Mouse (Mus musculus) intestine, embryonic 16.5 days (tissue): ENCODE measurements around the gene Ttc3. TPM values are rescaled to one million over a fixed set of nuclear protein-coding genes. Genes with fewer than 3 reads are reported as not detected.

Experiments
- ATAC-seq: fragments of 200-750 bp; cut with Nextera tagmentation; 2 replicates; pipeline ENCODE4 v1.8.0; 2017; ENCODE audit warnings: moderate TSS enrichment, moderate library complexity
- H3K27ac ChIP-seq: fragments of 300-500 bp; sonication (generic); 2 replicates; pipeline ENCODE4 v1.5.1; 2014; ENCODE audit warnings: mild to moderate bottlenecking, low read length
- H3K27me3 ChIP-seq: fragments of 300-500 bp; sonication (generic); replicated peaks from 2 replicates; pipeline ENCODE4 v1.6.1; 2014; ENCODE audit warnings: low read length, control low read depth, mixed read lengths; ENCODE audit not compliant: control insufficient read depth, insufficient read depth
- H3K36me3 ChIP-seq: fragments of 300-500 bp; sonication (generic); 2 replicates; pipeline ENCODE4 v1.6.1; 2014; ENCODE audit warnings: low read length, control low read depth; ENCODE audit not compliant: control insufficient read depth, insufficient read depth
- H3K4me1 ChIP-seq: fragments of 300-500 bp; sonication (generic); 2 replicates; pipeline ENCODE4 v1.6.1; 2014; ENCODE audit warnings: low read length, control low read depth, mixed read lengths; ENCODE audit not compliant: control insufficient read depth, insufficient read depth
- H3K4me2 ChIP-seq: fragments of 300-500 bp; sonication (generic); 2 replicates; pipeline ENCODE4 v1.6.1; 2014; ENCODE audit warnings: low read depth, low read length, control low read depth
- H3K4me3 ChIP-seq: fragments of 300-500 bp; sonication (generic); 2 replicates; pipeline ENCODE4 v1.5.1; 2014; ENCODE audit warnings: mild to moderate bottlenecking, low read length
- H3K9ac ChIP-seq: fragments of 300-500 bp; sonication (generic); 2 replicates; pipeline ENCODE4 v1.6.1; 2014; ENCODE audit warnings: low read depth, low read length
- H3K9me3 ChIP-seq: fragments of 300-500 bp; sonication (generic); 2 replicates; pipeline ENCODE4 v1.6.1; 2016; ENCODE audit warnings: low read length, control low read depth; ENCODE audit not compliant: control insufficient read depth
- WGBS: fragments of 180-500 bp; shearing (Covaris S2); extraction: QIAGEN DNeasy Blood & Tissue Kit; methylation state at CpG from one replicate; pipeline ENCODE4 v1.1.7; 2014; 5-methylcytosine and 5-hydroxymethylcytosine counted together
- polyA plus RNA-seq: library from polyadenylated mRNA; unstranded; fragments of >200 nt; fragmentation: Nextera tagmentation; extraction: Ambion mirVana; gene quantifications from 2 replicates; pipeline ENCODE4 v1.2.1, GENCODE M21; 2015

Gene Ttc3
- polyA plus RNA-seq, 1 experiment from 2014 or later = 128 TPM

GRCm38 (mm10) chr16:94356776-94357494, 13.5 kb upstream of the Ttc3 start:
- no peak overlapping the region for H3K27ac ChIP-seq
- H3K9me3 ChIP-seq = no peaks in the 10 kb centered on the region
- no peak overlapping the region for H3K9ac ChIP-seq
- ATAC-seq = no peak
- WGBS = 52% methylated on average over 11 of the region's 11 CpGs
- H3K4me2 ChIP-seq = no peak overlapping the region
- H3K4me1 ChIP-seq = peaks cover 3% of the 10 kb centered on the region; the same call in 1 of the 2 replicates
- no peaks in the 10 kb centered on the region for H3K36me3 ChIP-seq
- H3K4me3 ChIP-seq = no peak overlapping the region
- H3K27me3 ChIP-seq = no peaks in the 10 kb centered on the region

GRCm38 (mm10) chr16:94358091-94358490, 12.3 kb upstream of the Ttc3 start:
- WGBS = 85% methylated on average over 3 of the region's 3 CpGs
- Histone ChIP-seq H3K4me3 (no peak overlapping the region), H3K9ac (no peak overlapping the region), H3K27ac (no peak overlapping the region), H3K4me2 (no peak overlapping the region), H3K4me1 (peaks cover 3% of the 10 kb centered on the region; the same call in 1 of the 2 replicates), H3K27me3 (no peaks in the 10 kb centered on the region), H3K36me3 (no peaks in the 10 kb centered on the region), H3K9me3 (no peaks in the 10 kb centered on the region)
- no peak for ATAC-seq

GRCm38 (mm10) chr16:94360578-94361350, 9.7 kb upstream of the Ttc3 start:
- Histone ChIP-seq H3K9me3 (no peaks in the 10 kb centered on the region), H3K4me1 (no peaks in the 10 kb centered on the region), H3K27ac (no peak overlapping the region), H3K27me3 (no peaks in the 10 kb centered on the region), H3K36me3 (no peaks in the 10 kb centered on the region), H3K4me3 (no peak overlapping the region), H3K9ac (no peak overlapping the region), H3K4me2 (no peak overlapping the region)
- WGBS = 85% methylated on average over 13 of the region's 13 CpGs
- no peak for ATAC-seq

- no peak overlapping the region for H3K4me3 ChIP-seq
- H3K4me2 ChIP-seq = no peak overlapping the region
- no peak overlapping the region for H3K9ac ChIP-seq
- H3K9me3 ChIP-seq = no peaks in the 10 kb centered on the region
- H3K4me1 ChIP-seq = peaks cover 9% of the 10 kb centered on the region; the same call in 1 of the 2 replicates
- no peaks in the 10 kb centered on the region for H3K27me3 ChIP-seq
- no peak overlapping the region for H3K27ac ChIP-seq
- ATAC-seq = no peak
- WGBS = 50% methylated on average over 10 of the region's 10 CpGs
- H3K36me3 ChIP-seq = no peaks in the 10 kb centered on the region
Observed at GRCm38 (mm10) chr16:94362174-94362873, 8.1 kb upstream of the Ttc3 start.

GRCm38 (mm10) chr16:94363814-94364213, 6.6 kb upstream of the Ttc3 start:
- Histone ChIP-seq H3K27me3 (no peaks in the 10 kb centered on the region), H3K4me2 (no peak overlapping the region), H3K4me1 (peaks cover 9% of the 10 kb centered on the region; the same call in 1 of the 2 replicates), H3K9ac (no peak overlapping the region), H3K36me3 (no peaks in the 10 kb centered on the region), H3K9me3 (no peaks in the 10 kb centered on the region), H3K27ac (no peak overlapping the region), H3K4me3 (no peak overlapping the region)
- ATAC-seq = no peak
- 90% methylated on average over 4 of the region's 4 CpGs for WGBS

- no peak for ATAC-seq
- no peak overlapping the region for H3K27ac ChIP-seq
Observed at GRCm38 (mm10) chr16:94365435-94365834, 5.0 kb upstream of the Ttc3 start.

GRCm38 (mm10) chr16:94369596-94370172, 734 bp upstream of the Ttc3 start:
- H3K27me3 ChIP-seq = no peaks in the 10 kb centered on the region

More at GRCm38 (mm10) chr16:94365435-94365834, 5.0 kb upstream of the Ttc3 start:
- Histone ChIP-seq H3K27me3 (no peaks in the 10 kb centered on the region), H3K9me3 (no peaks in the 10 kb centered on the region), H3K4me3 (no peak overlapping the region), H3K4me1 (peaks cover 17% of the 10 kb centered on the region; the same call in 1 of the 2 replicates), H3K4me2 (no peak overlapping the region), H3K36me3 (no peaks in the 10 kb centered on the region), H3K9ac (no peak overlapping the region)
- WGBS = 85% methylated on average over 3 of the region's 3 CpGs

GRCm38 (mm10) chr16:94370915-94371300, 490 bp downstream of the Ttc3 start:
- Histone ChIP-seq H3K4me2 (peak overlapping the region; percentile 78), H3K27ac (peak overlapping the region; percentile 99), H3K4me1 (peaks cover 20% of the 10 kb centered on the region), H3K9me3 (no peaks in the 10 kb centered on the region), H3K9ac (peak overlapping the region; percentile 95), H3K4me3 (peak overlapping the region; percentile 91), H3K36me3 (no peaks in the 10 kb centered on the region), H3K27me3 (no peaks in the 10 kb centered on the region)
- WGBS = under 1% methylated on average over 41 of the region's 43 CpGs
- peak; percentile 82 for ATAC-seq

More at GRCm38 (mm10) chr16:94369596-94370172, 734 bp upstream of the Ttc3 start:
- Histone ChIP-seq H3K4me3 (peak overlapping the region; percentile 91), H3K27ac (peak overlapping the region; percentile 99), H3K9ac (peak overlapping the region; percentile 95), H3K9me3 (no peaks in the 10 kb centered on the region), H3K36me3 (no peaks in the 10 kb centered on the region), H3K4me1 (peaks cover 20% of the 10 kb centered on the region), H3K4me2 (peak overlapping the region; percentile 58)
- WGBS = under 1% methylated on average over 6 of the region's 6 CpGs
- ATAC-seq = 0 out of 2 replicates have a peak, but pooled peaks have one; percentile 0
